Mouse (Mus musculus) E14TG2a.4 (cell line): ENCODE data around the gene Hhip.

ENCODE experiments used
- CTCF ChIP-seq: conservative IDR thresholded peaks from 2 replicates; pipeline ENCODE4 v1.5.1; 2014; ENCODE audit warnings: low read length
- NANOG ChIP-seq: IDR thresholded peaks from 2 replicates; pipeline ENCODE4 v1.6.1; 2014; ENCODE audit warnings: borderline replicate concordance, low read length, mixed read lengths
- POU5F1 ChIP-seq: IDR thresholded peaks from 2 replicates; pipeline ENCODE4 v1.6.1; 2014; ENCODE audit warnings: low read length, borderline replicate concordance

DNA sequence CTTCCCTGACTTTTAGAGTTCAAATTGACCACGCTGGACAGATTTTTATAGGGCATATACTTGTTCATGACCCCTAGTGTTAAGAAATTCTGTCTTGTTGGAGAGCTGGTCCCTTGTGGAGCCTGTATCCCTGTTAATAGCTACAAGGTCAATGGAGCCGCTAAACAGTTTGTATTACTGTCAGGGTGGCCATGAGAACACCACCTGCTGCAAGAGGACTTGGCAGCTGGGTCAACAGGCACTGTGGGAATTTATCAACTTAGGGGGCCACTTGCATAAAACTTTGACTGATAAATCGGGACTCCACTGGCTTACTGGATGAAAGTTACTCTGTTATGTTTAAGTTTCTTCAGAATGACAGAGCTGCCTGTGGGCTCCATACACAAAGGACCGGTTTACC, 75.7 kb downstream of the Hhip start:
- TF ChIP-seq CTCF, result no peak
- no peak for TF ChIP-seq POU5F1
- TF ChIP-seq NANOG, result no peak
